Mouse (Mus musculus) kidney, postnatal 36 days (tissue): Measurements from ENCODE around the gene 9230102O04Rik.

Experiments used
- DNase-seq, 2 experiments: peaks; one replicate each; pipeline ENCODE4 v3.0.0; 2021 to 2022; ENCODE audit warnings: mixed read lengths in 2 of 2

Gene 9230102O04Rik

GRCm38 (mm10) chr2:9888913-9889650 lies at the start of gene 9230102O04Rik:
Gene 9230102O04Rik (minus strand): TSS chr2:9889540.
- peak; percentile 38 to 43 for DNase-seq

- no peak for DNase-seq
Observed at GRCm38 (mm10) chr2:9935965-9936364, 46.6 kb upstream of the 9230102O04Rik start.

GRCm38 (mm10) chr2:9926905-9927283 lies 37.6 kb upstream of the 9230102O04Rik start:
- no peak for DNase-seq

GRCm38 (mm10) chr2:9926194-9926904 lies 37.0 kb upstream of the 9230102O04Rik start:
- DNase-seq = no peak

- peak; percentile 76 to 79 for DNase-seq
Observed at GRCm38 (mm10) chr2:9918691-9919471, 29.5 kb upstream of the 9230102O04Rik start.

- no peak for DNase-seq
Observed at GRCm38 (mm10) chr2:9917602-9918001, 28.3 kb upstream of the 9230102O04Rik start.

GRCm38 (mm10) chr2:9905995-9906394 lies 16.7 kb upstream of the 9230102O04Rik start:
- DNase-seq = no peak

GRCm38 (mm10) chr2:9903854-9904560 lies 14.7 kb upstream of the 9230102O04Rik start:
- DNase-seq = no peak

- DNase-seq = no peak
Observed at GRCm38 (mm10) chr2:9897846-9898245, 8.5 kb upstream of the 9230102O04Rik start.

- DNase-seq = no peak
Observed at GRCm38 (mm10) chr2:9896097-9896770, 6.9 kb upstream of the 9230102O04Rik start.

- no peak for DNase-seq
Observed at GRCm38 (mm10) chr2:9894836-9895593, 5.7 kb upstream of the 9230102O04Rik start.

GRCm38 (mm10) chr2:9893272-9893953 lies 4.1 kb upstream of the 9230102O04Rik start:
- DNase-seq = no peak

GRCm38 (mm10) chr2:9892541-9892940 lies 3.2 kb upstream of the 9230102O04Rik start:
- no peak for DNase-seq

- no peak for DNase-seq
Observed at GRCm38 (mm10) chr2:9890906-9891305, 1.6 kb upstream of the 9230102O04Rik start.

GRCm38 (mm10) chr2:9890251-9890650 lies 911 bp upstream of the 9230102O04Rik start:
- no peak for DNase-seq

GRCm38 (mm10) chr2:9889651-9890183 lies 377 bp upstream of the 9230102O04Rik start, which contains the start of gene Gata3:
Gene Gata3 (minus strand): TSS chr2:9890034.
- DNase-seq = peak in 1 of 2 experiments; percentile 29

GRCm38 (mm10) chr2:9887636-9888035 lies 1.7 kb downstream of the 9230102O04Rik start:
- DNase-seq = no peak

- DNase-seq = no peak
Observed at GRCm38 (mm10) chr2:9886921-9887610, 2.3 kb downstream of the 9230102O04Rik start.

- no peak for DNase-seq
Observed at GRCm38 (mm10) chr2:9886031-9886430, 3.3 kb downstream of the 9230102O04Rik start.
